Mouse (Mus musculus): ENCODE data around the gene Bsdc1. TPM values are rescaled to one million over a fixed set of nuclear protein-coding genes. Genes with fewer than 3 reads are reported as not detected.

The Bsdc1 gene
- 8.4 TPM for polyA plus RNA-seq (2014; fragmentation: Illumina TruSeq; extraction: RNeasy Lipid Tissue Mini Kit (QIAGEN cat#74804))

DNA sequence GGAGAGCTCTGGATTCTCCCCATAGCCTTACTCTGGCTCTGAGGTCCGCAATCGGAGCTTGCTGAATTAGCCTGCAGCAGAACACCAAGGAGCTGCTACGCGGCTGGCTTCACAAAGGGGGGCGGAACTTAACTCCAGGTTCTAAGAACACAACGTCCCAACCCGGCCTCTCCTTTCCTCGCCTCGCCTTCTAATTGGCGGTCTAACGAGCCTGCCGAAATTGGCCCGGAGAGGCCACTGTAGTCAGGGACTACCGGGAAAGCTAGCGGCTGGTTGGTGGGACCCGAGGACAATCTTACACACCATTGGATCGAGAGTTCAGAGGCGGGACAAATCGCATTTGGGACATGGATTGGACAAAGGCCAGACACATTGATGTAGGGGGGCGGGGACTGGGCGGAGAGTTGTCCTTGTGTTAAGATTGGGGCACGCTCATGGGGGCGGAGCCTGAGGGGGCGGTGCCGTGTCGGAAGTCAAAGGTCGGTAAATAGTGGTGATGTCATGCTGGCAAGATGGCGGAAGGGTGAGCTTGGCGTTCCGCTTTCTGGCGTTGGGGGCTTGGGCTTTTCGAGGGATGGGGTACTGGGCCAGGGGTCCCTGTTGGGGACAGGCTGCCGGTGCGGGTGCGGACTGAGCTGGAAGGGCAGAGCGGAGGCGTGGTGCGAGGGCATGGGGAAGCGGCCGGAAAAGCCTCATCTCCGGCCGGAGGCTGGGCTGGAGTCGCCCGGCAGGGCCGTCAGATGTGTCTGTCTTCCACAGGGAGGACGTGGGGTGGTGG lies at the start of gene Bsdc1:
TSS of gene Bsdc1 (plus strand) at position 399 of the 778 bp plus-strand sequence.

DNA sequence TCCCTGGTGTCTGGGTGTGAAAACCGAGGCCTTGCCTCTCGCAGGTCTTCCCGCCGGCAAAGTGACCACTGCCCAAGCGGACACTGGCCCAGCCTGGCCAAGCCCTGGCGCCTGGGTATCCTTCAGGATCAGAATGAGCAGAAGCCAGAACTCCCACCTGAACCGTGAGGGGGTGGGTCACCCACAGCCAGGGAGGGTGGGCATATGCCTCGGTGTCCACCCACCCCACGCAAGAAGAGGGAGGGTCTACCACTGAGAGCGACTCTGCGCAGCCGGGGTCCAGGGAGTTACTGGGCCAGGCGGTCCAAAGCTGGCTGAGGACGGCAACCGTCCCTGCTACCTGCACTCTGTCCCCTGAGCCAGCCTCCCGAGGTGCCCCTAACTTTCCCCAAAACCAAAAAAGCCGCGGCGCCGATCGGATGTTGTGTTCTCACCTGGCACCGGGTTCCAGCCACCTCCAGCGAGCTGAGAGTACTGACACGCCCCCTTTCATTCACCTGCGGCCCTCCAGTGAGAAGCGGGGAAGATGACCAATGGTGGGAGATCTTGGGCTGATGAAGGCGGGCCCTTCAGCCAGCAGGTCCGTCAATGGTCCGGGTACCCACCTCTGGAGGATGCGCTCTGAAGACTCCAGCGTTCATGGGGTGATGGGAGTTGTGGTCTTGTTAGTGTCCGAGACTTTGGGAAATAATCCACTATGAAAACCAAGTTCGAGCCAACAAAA lies 20.9 kb upstream of the Bsdc1 start, which contains the start of gene Zbtb8b:
TSS of gene Zbtb8b (minus strand) at position 514 of the 724 bp plus-strand sequence.

DNA sequence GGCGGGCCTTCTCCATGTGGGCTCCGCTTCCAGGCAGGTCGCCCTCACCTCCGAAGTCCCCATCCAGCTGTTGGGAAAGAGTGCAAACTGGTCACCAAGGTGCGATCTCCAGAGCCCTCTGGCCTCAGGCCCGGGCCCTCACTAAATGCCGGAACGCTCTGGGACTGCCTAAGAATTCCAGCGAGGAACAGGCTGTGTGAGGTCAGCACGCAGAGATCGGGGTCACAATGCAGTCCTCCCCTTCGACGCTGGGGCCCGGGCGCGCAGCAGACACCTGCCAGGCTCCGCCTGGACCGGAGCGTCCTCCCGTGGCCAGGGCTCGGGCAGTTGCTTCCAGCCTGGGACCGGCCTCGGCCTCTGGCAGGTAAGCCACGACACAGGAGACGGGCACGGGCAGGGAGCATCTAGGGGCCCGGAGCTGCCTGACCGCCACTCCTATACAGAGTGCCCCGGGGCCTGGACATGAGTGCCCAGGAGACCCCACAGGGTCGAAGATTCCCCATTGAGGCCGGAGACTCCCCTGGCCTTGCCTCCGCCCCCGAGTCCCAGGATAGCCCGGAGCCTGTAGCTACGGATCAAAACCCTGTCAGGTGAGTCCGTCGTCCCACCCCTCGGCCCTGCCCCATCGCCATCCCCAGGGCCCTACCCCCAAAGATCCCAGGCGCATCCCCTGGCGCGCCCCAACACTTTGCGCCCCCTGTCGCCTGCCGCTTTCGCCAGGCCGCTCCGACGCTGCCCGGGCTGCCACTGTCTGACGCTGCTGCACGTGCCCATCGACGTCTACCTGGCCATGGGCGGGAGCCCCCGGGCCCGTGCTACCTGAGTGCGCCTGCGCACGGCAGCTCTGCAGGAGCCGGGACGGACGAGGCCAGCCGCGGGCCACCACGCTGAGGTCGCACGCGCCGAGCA lies 29.8 kb downstream of the Bsdc1 start, which contains the start of the genes Tssk3 and Fam229a:
TSS of gene Tssk3 (minus strand) at position 51 of the 909 bp plus-strand sequence.
TSS of gene Fam229a (plus strand) at position 219 of the 909 bp plus-strand sequence.

DNA sequence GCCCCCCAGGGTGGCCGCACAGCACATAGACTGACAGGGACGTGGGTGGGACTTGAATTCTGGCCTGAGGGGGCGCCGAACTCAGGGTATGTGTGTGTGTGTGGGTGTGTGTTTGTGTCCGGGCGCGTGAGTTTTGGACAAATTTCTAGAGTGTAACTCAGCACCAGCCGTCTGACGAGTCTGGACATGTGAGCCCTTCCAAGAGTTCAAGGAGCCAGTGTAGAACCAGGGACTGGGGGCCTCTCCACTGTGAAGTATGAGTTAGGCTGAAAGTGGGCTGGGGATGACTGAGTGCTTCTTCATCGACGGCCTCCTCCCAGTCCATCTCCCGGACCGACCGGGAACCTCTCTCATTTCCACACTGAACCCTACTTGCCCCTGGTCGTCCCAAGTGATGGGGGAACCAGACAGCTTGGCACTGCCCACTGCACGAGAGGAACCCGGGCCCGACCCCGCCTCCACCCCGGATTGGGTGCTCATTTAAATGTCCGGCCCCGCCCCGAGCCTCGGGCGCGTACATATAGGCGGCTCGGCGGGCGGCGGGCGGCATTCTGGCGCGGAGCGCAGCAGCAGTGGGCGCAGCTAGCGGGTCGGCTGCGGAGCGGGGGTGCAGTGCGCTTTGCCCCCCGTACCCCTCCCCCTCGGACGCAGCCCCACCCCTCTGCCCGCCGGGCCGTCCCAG lies 51.8 kb downstream of the Bsdc1 start, which contains the start of gene Marcksl1:
TSS of gene Marcksl1 (plus strand) at position 496 of the 682 bp plus-strand sequence.

Other genes starting within 250 kb of the Bsdc1 start
- 2.3 TPM for gene C77080, start 200.2 kb upstream of the Bsdc1 start, polyA plus RNA-seq (2014; fragmentation: Illumina TruSeq; extraction: RNeasy Lipid Tissue Mini Kit (QIAGEN cat#74804))
- gene Sync, start 174.0 kb upstream of the Bsdc1 start, polyA plus RNA-seq (2014; fragmentation: Illumina TruSeq; extraction: RNeasy Lipid Tissue Mini Kit (QIAGEN cat#74804)) = 4.0 TPM
- gene Rbbp4, start 126.2 kb upstream of the Bsdc1 start, polyA plus RNA-seq (2014; fragmentation: Illumina TruSeq; extraction: RNeasy Lipid Tissue Mini Kit (QIAGEN cat#74804)) = 398 TPM
- 116 TPM for gene Zbtb8os, start 125.9 kb upstream of the Bsdc1 start, polyA plus RNA-seq (2014; fragmentation: Illumina TruSeq; extraction: RNeasy Lipid Tissue Mini Kit (QIAGEN cat#74804))
- gene Zbtb8a, start 83.5 kb upstream of the Bsdc1 start, polyA plus RNA-seq (2014; fragmentation: Illumina TruSeq; extraction: RNeasy Lipid Tissue Mini Kit (QIAGEN cat#74804)) = 4.2 TPM
- gene Zbtb8b, start 20.7 kb upstream of the Bsdc1 start, polyA plus RNA-seq (2014; fragmentation: Illumina TruSeq; extraction: RNeasy Lipid Tissue Mini Kit (QIAGEN cat#74804)) = 18.5 TPM
- gene Tssk3, start 29.4 kb downstream of the Bsdc1 start, polyA plus RNA-seq (2014; fragmentation: Illumina TruSeq; extraction: RNeasy Lipid Tissue Mini Kit (QIAGEN cat#74804)) = not detected
- gene Fam229a, start 29.6 kb downstream of the Bsdc1 start, polyA plus RNA-seq (2014; fragmentation: Illumina TruSeq; extraction: RNeasy Lipid Tissue Mini Kit (QIAGEN cat#74804)) = not detected
- gene Marcksl1, start 52.0 kb downstream of the Bsdc1 start, polyA plus RNA-seq (2014; fragmentation: Illumina TruSeq; extraction: RNeasy Lipid Tissue Mini Kit (QIAGEN cat#74804)) = 220 TPM
- gene Hdac1, start 81.1 kb downstream of the Bsdc1 start, polyA plus RNA-seq (2014; fragmentation: Illumina TruSeq; extraction: RNeasy Lipid Tissue Mini Kit (QIAGEN cat#74804)) = 51.0 TPM
- 0.66 TPM for gene Lck, start 112.1 kb downstream of the Bsdc1 start, polyA plus RNA-seq (2014; fragmentation: Illumina TruSeq; extraction: RNeasy Lipid Tissue Mini Kit (QIAGEN cat#74804))
- gene Fam167b, start 117.0 kb downstream of the Bsdc1 start, polyA plus RNA-seq (2014; fragmentation: Illumina TruSeq; extraction: RNeasy Lipid Tissue Mini Kit (QIAGEN cat#74804)) = 0.94 TPM
- gene Eif3i, start 139.1 kb downstream of the Bsdc1 start, polyA plus RNA-seq (2014; fragmentation: Illumina TruSeq; extraction: RNeasy Lipid Tissue Mini Kit (QIAGEN cat#74804)) = 20.0 TPM
- 29.8 TPM for gene Tmem234, start 139.1 kb downstream of the Bsdc1 start, polyA plus RNA-seq (2014; fragmentation: Illumina TruSeq; extraction: RNeasy Lipid Tissue Mini Kit (QIAGEN cat#74804))
- gene Dcdc2b, start 152.7 kb downstream of the Bsdc1 start, polyA plus RNA-seq (2014; fragmentation: Illumina TruSeq; extraction: RNeasy Lipid Tissue Mini Kit (QIAGEN cat#74804)) = not detected
- 4.9 TPM for gene Iqcc, start 157.5 kb downstream of the Bsdc1 start, polyA plus RNA-seq (2014; fragmentation: Illumina TruSeq; extraction: RNeasy Lipid Tissue Mini Kit (QIAGEN cat#74804))
- gene Ccdc28b, start 162.4 kb downstream of the Bsdc1 start, polyA plus RNA-seq (2014; fragmentation: Illumina TruSeq; extraction: RNeasy Lipid Tissue Mini Kit (QIAGEN cat#74804)) = 4.1 TPM
- 20.1 TPM for gene Txlna, start 179.5 kb downstream of the Bsdc1 start, polyA plus RNA-seq (2014; fragmentation: Illumina TruSeq; extraction: RNeasy Lipid Tissue Mini Kit (QIAGEN cat#74804))
- gene Kpna6, start 211.2 kb downstream of the Bsdc1 start, polyA plus RNA-seq (2014; fragmentation: Illumina TruSeq; extraction: RNeasy Lipid Tissue Mini Kit (QIAGEN cat#74804)) = 60.3 TPM
- gene Tmem39b, start 235.3 kb downstream of the Bsdc1 start, polyA plus RNA-seq (2014; fragmentation: Illumina TruSeq; extraction: RNeasy Lipid Tissue Mini Kit (QIAGEN cat#74804)) = 0.43 TPM

Measured in ovary, adult 10 weeks (tissue).